Mouse (Mus musculus): ENCODE measurements at regions not wholly inside any gene's neighbourhood (a gene's known extent, or its start where the extent isn't known, plus 50 kb on each side); places are given as distances from the start of the nearest gene placed in this dataset.

DNA sequence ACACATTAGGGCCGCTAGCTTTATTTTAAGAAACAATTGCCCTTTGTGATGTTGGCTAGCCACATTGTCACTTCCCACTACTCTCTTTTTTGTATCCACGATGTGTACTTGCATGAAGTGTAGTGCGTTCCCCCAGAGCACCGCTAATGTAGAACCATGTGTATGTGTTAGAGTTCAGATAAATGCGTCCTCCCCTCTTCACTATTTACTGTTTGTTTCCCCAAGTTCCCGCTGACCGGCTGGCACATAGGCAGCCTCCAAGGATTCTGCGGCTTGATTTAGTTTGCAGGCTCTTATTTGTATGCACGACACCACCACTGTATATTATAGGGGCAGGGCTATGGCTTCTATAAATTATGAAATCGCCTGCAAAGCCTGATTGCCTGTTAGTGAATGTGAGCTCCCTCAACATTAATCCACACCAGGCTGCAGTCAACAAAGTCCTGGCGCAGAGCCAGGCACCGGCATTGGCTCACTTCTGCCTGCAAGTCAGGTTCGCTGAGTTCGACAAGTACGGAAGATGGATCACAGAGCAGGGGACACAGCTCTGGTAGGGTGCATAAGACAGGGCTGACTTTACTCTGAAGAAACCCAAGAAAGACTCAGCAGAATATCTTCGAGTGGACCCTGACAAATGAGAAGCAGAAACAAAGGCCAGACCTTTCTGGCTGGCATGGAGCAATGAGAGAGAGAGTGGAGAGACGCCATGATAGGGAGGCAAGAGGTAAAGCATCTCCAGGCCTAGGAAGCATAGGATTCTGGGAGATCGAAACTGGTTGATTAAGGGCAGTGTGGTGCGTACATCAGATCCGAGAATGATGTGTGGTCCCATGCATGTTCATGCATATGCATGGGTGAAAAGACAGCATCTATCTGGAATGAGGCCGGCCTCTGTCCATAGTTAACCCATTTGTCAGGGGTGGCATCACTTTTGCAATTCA is 85.8 kb upstream of the Pard3b start:
- H3K9me3 ChIP-seq (ENCODE audit: control insufficient read depth, low read length), result no peaks in the 10 kb centered on the region
- H3K4me1 ChIP-seq (ENCODE audit: control insufficient read depth, insufficient read depth, low read length), result peaks cover 4% of the 10 kb centered on the region; the same call in 1 of the 2 replicates
- 59% methylated on average over 21 of the region's 21 CpGs for WGBS
- no peaks in the 10 kb centered on the region for H3K27me3 ChIP-seq (ENCODE audit: control insufficient read depth, insufficient read depth, low read length)
- H3K4me2 ChIP-seq (replicated peaks; ENCODE audit: low read depth, low read length, severe bottlenecking), result no peak overlapping the region
- H3K36me3 ChIP-seq (ENCODE audit: control insufficient read depth, insufficient read depth, low read length), result no peaks in the 10 kb centered on the region
- H3K9ac ChIP-seq (ENCODE audit: low read depth, low read length, severe bottlenecking), result no peak overlapping the region
- no peak for ATAC-seq (ENCODE audit: low FRiP score, low read depth)
- peak; percentile 70 for DNase-seq (ENCODE audit: low spot score)
- no peak overlapping the region for H3K27ac ChIP-seq (replicated peaks; ENCODE audit: low read depth, low read length)
- no peak for TF ChIP-seq POLR2A (IDR thresholded peaks at IDR 0.05; ENCODE audit: borderline replicate concordance, extremely low read depth, insufficient read depth, insufficient read length)
- no peak overlapping the region for H3K4me3 ChIP-seq (replicated peaks; ENCODE audit: low read length)

GRCm38 (mm10) chr1:61559514-61559913 is 79.1 kb upstream of the Pard3b start:
- H3K9ac ChIP-seq (ENCODE audit: low read depth, low read length, severe bottlenecking), result no peak overlapping the region
- no peak overlapping the region for H3K4me2 ChIP-seq (replicated peaks; ENCODE audit: low read depth, low read length, severe bottlenecking)
- no peaks in the 10 kb centered on the region for H3K27me3 ChIP-seq (ENCODE audit: control insufficient read depth, insufficient read depth, low read length)
- 82% methylated on average over 2 of the region's 2 CpGs for WGBS
- H3K4me1 ChIP-seq (ENCODE audit: control insufficient read depth, insufficient read depth, low read length), result no peaks in the 10 kb centered on the region
- no peak overlapping the region for H3K4me3 ChIP-seq (replicated peaks; ENCODE audit: low read length)
- H3K36me3 ChIP-seq (ENCODE audit: control insufficient read depth, insufficient read depth, low read length), result no peaks in the 10 kb centered on the region
- DNase-seq (ENCODE audit: low spot score) (no peak), ATAC-seq (ENCODE audit: low FRiP score, low read depth) (no peak)
- no peak overlapping the region for H3K27ac ChIP-seq (replicated peaks; ENCODE audit: low read depth, low read length)
- TF ChIP-seq POLR2A (IDR thresholded peaks at IDR 0.05; ENCODE audit: borderline replicate concordance, extremely low read depth, insufficient read depth, insufficient read length), result no peak
- no peaks in the 10 kb centered on the region for H3K9me3 ChIP-seq (ENCODE audit: control insufficient read depth, low read length)

GRCm38 (mm10) chr1:61562091-61562490 is 76.5 kb upstream of the Pard3b start:
- no peak for TF ChIP-seq POLR2A (IDR thresholded peaks at IDR 0.05; ENCODE audit: borderline replicate concordance, extremely low read depth, insufficient read depth, insufficient read length)
- Histone ChIP-seq H3K4me3 (replicated peaks; ENCODE audit: low read length) (no peak overlapping the region), H3K27ac (replicated peaks; ENCODE audit: low read depth, low read length) (no peak overlapping the region), H3K27me3 (ENCODE audit: control insufficient read depth, insufficient read depth, low read length) (no peaks in the 10 kb centered on the region), H3K9ac (ENCODE audit: low read depth, low read length, severe bottlenecking) (no peak overlapping the region), H3K4me1 (ENCODE audit: control insufficient read depth, insufficient read depth, low read length) (no peaks in the 10 kb centered on the region), H3K9me3 (ENCODE audit: control insufficient read depth, low read length) (no peaks in the 10 kb centered on the region), H3K36me3 (ENCODE audit: control insufficient read depth, insufficient read depth, low read length) (no peaks in the 10 kb centered on the region), H3K4me2 (replicated peaks; ENCODE audit: low read depth, low read length, severe bottlenecking) (no peak overlapping the region)
- WGBS, result 58% methylated on average over 2 of the region's 2 CpGs
- ATAC-seq (ENCODE audit: low FRiP score, low read depth) (no peak), DNase-seq (ENCODE audit: low spot score) (peak; percentile 55)

GRCm38 (mm10) chr1:61565471-61565870 is 73.2 kb upstream of the Pard3b start:
- ATAC-seq (ENCODE audit: low FRiP score, low read depth), result no peak
- Histone ChIP-seq H3K27ac (replicated peaks; ENCODE audit: low read depth, low read length) (no peak overlapping the region), H3K4me3 (replicated peaks; ENCODE audit: low read length) (no peak overlapping the region), H3K4me2 (replicated peaks; ENCODE audit: low read depth, low read length, severe bottlenecking) (no peak overlapping the region), H3K9me3 (ENCODE audit: control insufficient read depth, low read length) (no peaks in the 10 kb centered on the region), H3K36me3 (ENCODE audit: control insufficient read depth, insufficient read depth, low read length) (no peaks in the 10 kb centered on the region), H3K9ac (ENCODE audit: low read depth, low read length, severe bottlenecking) (no peak overlapping the region), H3K27me3 (ENCODE audit: control insufficient read depth, insufficient read depth, low read length) (no peaks in the 10 kb centered on the region), H3K4me1 (ENCODE audit: control insufficient read depth, insufficient read depth, low read length) (no peaks in the 10 kb centered on the region)
- no peak for DNase-seq (ENCODE audit: low spot score)
- 83% methylated on average over 4 of the region's 4 CpGs for WGBS
- no peak for TF ChIP-seq POLR2A (IDR thresholded peaks at IDR 0.05; ENCODE audit: borderline replicate concordance, extremely low read depth, insufficient read depth, insufficient read length)

DNA sequence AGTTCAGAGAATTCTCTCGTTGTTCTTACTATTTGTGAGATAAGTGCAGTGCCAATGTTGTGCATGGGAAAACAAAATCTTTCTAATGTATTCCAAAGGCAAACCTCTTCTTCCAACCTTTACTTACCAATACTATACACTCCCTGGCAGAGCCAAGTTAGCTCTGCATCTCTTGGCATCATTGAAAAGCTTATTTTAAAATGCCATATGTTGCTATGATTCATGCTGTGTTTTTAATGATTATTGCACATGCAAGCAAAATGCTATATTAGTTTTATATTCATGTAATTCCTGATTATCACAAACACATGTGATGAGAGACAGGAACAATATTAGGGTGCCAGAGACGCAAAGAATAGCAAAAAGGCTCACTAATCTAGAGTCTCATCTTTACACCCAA is 64.3 kb upstream of the Pard3b start:
- DNase-seq (ENCODE audit: low spot score) (no peak), ATAC-seq (ENCODE audit: low FRiP score, low read depth) (no peak)
- Histone ChIP-seq H3K4me1 (ENCODE audit: control insufficient read depth, insufficient read depth, low read length) (no peaks in the 10 kb centered on the region), H3K27ac (replicated peaks; ENCODE audit: low read depth, low read length) (no peak overlapping the region), H3K27me3 (ENCODE audit: control insufficient read depth, insufficient read depth, low read length) (no peaks in the 10 kb centered on the region), H3K4me3 (replicated peaks; ENCODE audit: low read length) (no peak overlapping the region), H3K4me2 (replicated peaks; ENCODE audit: low read depth, low read length, severe bottlenecking) (no peak overlapping the region), H3K36me3 (ENCODE audit: control insufficient read depth, insufficient read depth, low read length) (no peaks in the 10 kb centered on the region), H3K9me3 (ENCODE audit: control insufficient read depth, low read length) (no peaks in the 10 kb centered on the region), H3K9ac (ENCODE audit: low read depth, low read length, severe bottlenecking) (no peak overlapping the region)
- no peak for TF ChIP-seq POLR2A (IDR thresholded peaks at IDR 0.05; ENCODE audit: borderline replicate concordance, extremely low read depth, insufficient read depth, insufficient read length)
- WGBS, result 76% methylated on average over 2 of the region's 2 CpGs
